Mouse (Mus musculus) MEL (cell line): ENCODE results near the gene Herc1. TPM values are rescaled to one million over a fixed set of nuclear protein-coding genes. Genes with fewer than 3 reads are reported as not detected.

Experiments
- DNase-seq: peaks from one replicate; pipeline ENCODE4 v3.0.0; 2011; ENCODE audit warnings: low read depth, low spot score
- H3K27ac ChIP-seq: 2 replicates; pipeline ENCODE4 v1.5.1; 2012; ENCODE audit warnings: low read depth, mild to moderate bottlenecking, control low read depth, low read length, moderate library complexity; ENCODE audit not compliant: control insufficient read depth
- H3K27me3 ChIP-seq, 2 experiments: fragments of 150-350 bp in 1 of 2; sonication (generic) in 1 of 2; 2 replicates each; pipeline ENCODE4 v1.6.1; 2012; ENCODE audit warnings: low read length in 2 of 2, mild to moderate bottlenecking in 2 of 2, improper control_type of control experiment in 1 of 2, moderate library complexity in 1 of 2; ENCODE audit not compliant: insufficient read depth in 2 of 2, control insufficient read depth in 1 of 2
- H3K36me3 ChIP-seq, 2 experiments: 2 replicates each; pipeline ENCODE4 v1.6.1; 2012 to 2014; ENCODE audit warnings: low read length in 2 of 2, improper control_type of control experiment in 1 of 2, inconsistent platforms in 1 of 2, mild to moderate bottlenecking in 1 of 2; ENCODE audit not compliant: insufficient read depth in 2 of 2, control insufficient read depth in 1 of 2
- H3K4me1 ChIP-seq, 2 experiments: fragments of 150-350 bp in 1 of 2; sonication (generic) in 1 of 2; 2 replicates each; pipeline ENCODE4 v1.6.1; 2012; ENCODE audit warnings: low read length in 2 of 2, improper control_type of control experiment in 1 of 2, mild to moderate bottlenecking in 1 of 2; ENCODE audit not compliant: insufficient read depth in 2 of 2, control insufficient read depth in 1 of 2
- H3K4me3 ChIP-seq, 2 experiments: fragments of 150-350 bp in 1 of 2; sonication (generic) in 1 of 2; 2 replicates each; pipeline ENCODE4 v1.5.1; 2012; ENCODE audit warnings: low read depth in 2 of 2, low read length in 2 of 2, mild to moderate bottlenecking in 2 of 2, moderate library complexity in 2 of 2, control low read depth in 1 of 2, improper control_type of control experiment in 1 of 2; ENCODE audit not compliant: control insufficient read depth in 1 of 2, insufficient read depth in 1 of 2
- H3K79me2 ChIP-seq: 2 replicates; pipeline ENCODE4 v1.6.1; 2012; ENCODE audit warnings: mild to moderate bottlenecking, low read length, moderate library complexity; ENCODE audit not compliant: control insufficient read depth, poor library complexity, insufficient read depth
- H3K9ac ChIP-seq: 2 replicates; pipeline ENCODE4 v1.6.1; 2012; ENCODE audit warnings: low read depth, mild to moderate bottlenecking, control low read depth, low read length, moderate library complexity; ENCODE audit not compliant: control insufficient read depth, poor library complexity, severe bottlenecking
- H3K9me3 ChIP-seq: fragments of 150-350 bp; sonication (generic); replicated peaks from 2 replicates; pipeline ENCODE4 v1.6.1; 2012; ENCODE audit warnings: mild to moderate bottlenecking, low read length, improper control_type of control experiment, moderate library complexity; ENCODE audit not compliant: insufficient read depth
- BHLHE40 ChIP-seq: IDR thresholded peaks from 2 replicates; pipeline ENCODE4 v1.6.1; 2012; ENCODE audit warnings: low read depth, mild to moderate bottlenecking, inconsistent platforms, low read length, improper control_type of control experiment, borderline replicate concordance
- CHD1 ChIP-seq: IDR thresholded peaks from 2 replicates; pipeline ENCODE4 v1.6.1; 2012; ENCODE audit warnings: low read depth, mild to moderate bottlenecking, inconsistent platforms, low read length, improper control_type of control experiment
- CHD2 ChIP-seq: IDR thresholded peaks from 2 replicates; pipeline ENCODE4 v1.6.1; 2011; ENCODE audit warnings: low read length, improper control_type of control experiment
- E2F4 ChIP-seq: IDR thresholded peaks from 2 replicates; pipeline ENCODE4 v1.6.1; 2011; ENCODE audit warnings: low read depth, low read length, improper control_type of control experiment, borderline replicate concordance
- EP300 ChIP-seq, 2 experiments: IDR thresholded peaks; 2 replicates each; pipeline ENCODE4 v1.6.1; 2011; ENCODE audit warnings: improper control_type of control experiment in 2 of 2, low read length in 2 of 2, low read depth in 1 of 2, mild to moderate bottlenecking in 1 of 2
- ETS1 ChIP-seq: IDR thresholded peaks from 2 replicates; pipeline ENCODE4 v1.6.1; 2012; ENCODE audit warnings: low read depth, mild to moderate bottlenecking, inconsistent platforms, low read length, improper control_type of control experiment, moderate library complexity
- GATA1 ChIP-seq: IDR thresholded peaks from 2 replicates; pipeline ENCODE4 v1.6.1; 2011; ENCODE audit warnings: low read depth, low read length, improper control_type of control experiment
- MAX ChIP-seq: IDR thresholded peaks from 2 replicates; pipeline ENCODE4 v1.6.1; 2011; ENCODE audit warnings: low read length, improper control_type of control experiment
- MAZ ChIP-seq: IDR thresholded peaks from 2 replicates; pipeline ENCODE4 v1.6.1; 2012; ENCODE audit warnings: low read depth, mild to moderate bottlenecking, inconsistent platforms, low read length, improper control_type of control experiment
- MEF2A ChIP-seq: IDR thresholded peaks from 2 replicates; pipeline ENCODE4 v1.6.1; 2014; ENCODE audit warnings: low read depth, mild to moderate bottlenecking, inconsistent platforms, low read length, improper control_type of control experiment; ENCODE audit not compliant: poor library complexity, insufficient replicate concordance, severe bottlenecking; ENCODE audit errors: extremely low read depth
- MYC ChIP-seq: IDR thresholded peaks from 2 replicates; pipeline ENCODE4 v1.6.1; 2011; ENCODE audit warnings: low read depth, mild to moderate bottlenecking, low read length, improper control_type of control experiment, moderate library complexity
- NELFE ChIP-seq: IDR thresholded peaks from 2 replicates; pipeline ENCODE4 v1.6.1; 2011; ENCODE audit warnings: low read depth, low read length, improper control_type of control experiment
- NRF1 ChIP-seq: IDR thresholded peaks from 2 replicates; pipeline ENCODE4 v1.6.1; 2014; ENCODE audit warnings: low read depth, mild to moderate bottlenecking, inconsistent platforms, low read length, improper control_type of control experiment, moderate library complexity; ENCODE audit not compliant: poor library complexity, insufficient read depth, severe bottlenecking
- POLR2A ChIP-seq, 2 experiments: IDR thresholded peaks; 2 replicates each; pipeline ENCODE4 v1.6.1; 2011 to 2012; ENCODE audit warnings: low read length in 2 of 2, mild to moderate bottlenecking in 2 of 2, control low read depth in 1 of 2, improper control_type of control experiment in 1 of 2, low read depth in 1 of 2, moderate library complexity in 1 of 2; ENCODE audit not compliant: control insufficient read depth in 1 of 2, insufficient read depth in 1 of 2, poor library complexity in 1 of 2
- POLR2AphosphoS5 ChIP-seq: IDR thresholded peaks from 2 replicates; pipeline ENCODE4 v1.6.1; 2012; ENCODE audit warnings: low read depth, borderline replicate concordance, mild to moderate bottlenecking, inconsistent platforms, low read length, moderate library complexity, mixed read lengths
- RAD21 ChIP-seq: IDR thresholded peaks from 2 replicates; pipeline ENCODE4 v1.6.1; 2011; ENCODE audit warnings: mild to moderate bottlenecking, low read depth, low read length, improper control_type of control experiment
- RCOR1 ChIP-seq: IDR thresholded peaks from 2 replicates; pipeline ENCODE4 v1.6.1; 2012; ENCODE audit warnings: low read depth, mild to moderate bottlenecking, inconsistent platforms, low read length, improper control_type of control experiment
- TBP ChIP-seq: IDR thresholded peaks from 2 replicates; pipeline ENCODE4 v1.8.0; 2011; ENCODE audit warnings: low read depth, low read length, improper control_type of control experiment
- UBTF ChIP-seq: IDR thresholded peaks from 2 replicates; pipeline ENCODE4 v1.6.1; 2012; ENCODE audit warnings: low read depth, mild to moderate bottlenecking, inconsistent platforms, low read length, improper control_type of control experiment, moderate library complexity, borderline replicate concordance; ENCODE audit not compliant: insufficient read depth
- ZKSCAN1 ChIP-seq: IDR thresholded peaks from 2 replicates; pipeline ENCODE4 v1.6.1; 2012; ENCODE audit warnings: low read depth, mild to moderate bottlenecking, inconsistent platforms, low read length, improper control_type of control experiment, moderate library complexity
- polyA plus RNA-seq, 2 experiments: library from polyadenylated mRNA; stranded (reverse) in 1 of 2; unstranded in 1 of 2; fragments of >175 nt in 1 of 2; fragments of >200 nt in 1 of 2; gene quantifications; 2 replicates each; pipeline versions ENCODE4 v1.2.1 to v1.2.4; 2012; ENCODE audit warnings: low replicate concordance in 2 of 2, low read depth in 1 of 2; ENCODE audit not compliant: insufficient read length in 2 of 2, insufficient read depth in 1 of 2, missing spikeins in 1 of 2
- total RNA-seq: library from RNA; depleted of rRNA; stranded (reverse); fragments of 300-350 nt; gene quantifications from 2 replicates; pipeline ENCODE4 v1.2.3, GENCODE M21; 2012

The Herc1 gene
- total and polyA plus RNA-seq, 3 experiments = 22.7 to 28.8 (median 23.2) TPM

DNA sequence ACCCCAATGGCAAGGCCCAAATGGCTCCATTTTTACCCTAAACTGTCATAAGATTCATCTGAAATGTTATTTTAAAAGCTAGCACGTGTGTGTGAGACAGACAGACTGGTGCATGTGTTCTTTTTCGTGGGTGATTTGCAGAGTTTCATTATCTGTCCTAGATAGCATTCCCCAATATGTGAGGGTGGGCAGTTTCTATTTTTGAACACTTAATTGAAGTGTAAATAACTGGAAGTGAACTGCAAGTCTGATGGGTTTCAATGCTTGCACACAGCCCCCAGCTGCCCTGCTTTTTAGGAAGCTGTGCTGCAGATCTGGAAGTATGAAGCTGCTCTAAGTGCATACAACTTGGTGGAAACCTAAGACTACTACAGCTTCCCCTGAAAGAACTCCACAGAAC is 164.9 kb downstream of the Herc1 start:
- no peak overlapping the region for H3K9ac ChIP-seq
- H3K79me2 ChIP-seq = peaks cover 4% of the 10 kb centered on the region; the same call in 1 of the 2 replicates
- no peaks in the 10 kb centered on the region for H3K27me3 ChIP-seq
- H3K27ac ChIP-seq = no peak overlapping the region
- no peak overlapping the region for H3K4me3 ChIP-seq
- H3K36me3 ChIP-seq = peaks cover 0 to 7% of the 10 kb centered on the region in 2 experiments; a peak in 2 of 4 replicates
- no peak for DNase-seq
- TF ChIP-seq ZKSCAN1 (no peak), TBP (no peak), RAD21 (no peak), E2F4 (no peak), GATA1 (no peak), CHD1 (no peak), RCOR1 (no peak), NELFE (no peak), MYC (no peak), POLR2A (IDR thresholded peaks at IDR 0.05; ENCODE audit: control insufficient read depth in 1 of 2, insufficient read depth in 1 of 2, low read depth in 1 of 2, low read length in 2 of 2, poor library complexity in 1 of 2) (no peak)
- TF ChIP-seq, all 39 proteins: peak for 0
- no peaks in the 10 kb centered on the region for H3K9me3 ChIP-seq
- peaks cover 0 to 7% of the 10 kb centered on the region in 2 experiments; a peak in 2 of 4 replicates for H3K4me1 ChIP-seq

DNA sequence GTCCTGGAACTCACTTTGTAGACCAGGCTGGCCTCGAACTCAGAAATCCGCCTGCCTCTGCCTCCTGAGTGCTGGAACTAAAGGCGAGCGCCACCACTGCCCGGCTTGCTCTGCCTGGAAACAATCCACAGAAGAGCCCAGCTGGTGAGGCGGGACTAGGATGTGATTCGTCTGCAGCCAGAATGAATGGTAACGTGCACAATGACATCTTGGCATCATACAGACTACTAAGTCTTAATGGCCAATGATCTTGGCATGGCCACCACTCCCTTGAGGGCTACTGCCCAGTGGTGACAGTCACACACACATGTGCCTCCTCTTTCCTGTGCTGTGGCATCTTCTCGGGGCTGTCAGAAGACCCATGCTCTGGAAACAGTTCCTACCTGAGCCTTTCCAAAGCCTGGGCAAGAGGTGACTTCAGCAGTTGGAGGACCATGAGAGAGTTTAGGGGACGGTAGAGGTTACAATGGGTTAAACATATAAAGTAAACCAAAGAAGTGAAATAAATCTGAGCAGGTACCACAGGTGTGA is 165.5 kb downstream of the Herc1 start:
- H3K4me3 ChIP-seq = no peak overlapping the region
- peaks cover 0 to 4% of the 10 kb centered on the region in 2 experiments; a peak in 2 of 4 replicates for H3K4me1 ChIP-seq
- H3K9ac ChIP-seq = no peak overlapping the region
- H3K27me3 ChIP-seq = no peaks in the 10 kb centered on the region
- H3K79me2 ChIP-seq = peaks cover 4% of the 10 kb centered on the region; the same call in 1 of the 2 replicates
- no peaks in the 10 kb centered on the region for H3K9me3 ChIP-seq
- H3K36me3 ChIP-seq = peaks cover 0 to 4% of the 10 kb centered on the region in 2 experiments; a peak in 2 of 4 replicates
- no peak overlapping the region for H3K27ac ChIP-seq
- DNase-seq = no peak
- TF ChIP-seq MAZ = no peak
- TF ChIP-seq MYC = no peak
- TF ChIP-seq BHLHE40 = no peak
- no peak for TF ChIP-seq RAD21
- no peak for TF ChIP-seq MAX
- TF ChIP-seq MEF2A = no peak
- no peak for TF ChIP-seq ETS1
- no peak for TF ChIP-seq CHD2
- no peak for TF ChIP-seq POLR2AphosphoS5
- no peak for TF ChIP-seq NRF1
- TF ChIP-seq CHD1 = no peak
- no peak for TF ChIP-seq RCOR1
- no peak for TF ChIP-seq ZKSCAN1
- TF ChIP-seq POLR2A (IDR thresholded peaks at IDR 0.05; ENCODE audit: control insufficient read depth in 1 of 2, insufficient read depth in 1 of 2, low read depth in 1 of 2, low read length in 2 of 2, poor library complexity in 1 of 2) = no peak; a peak in 1 of 4 replicates
- no peak for TF ChIP-seq EP300 (IDR thresholded peaks at IDR 0.05; ENCODE audit: low read depth in 1 of 2, low read length in 2 of 2)
- no peak for TF ChIP-seq UBTF
